Mouse (Mus musculus) hindbrain, postnatal 0 days (tissue): ENCODE data around the gene Sap30bp. TPM values are rescaled to one million over a fixed set of nuclear protein-coding genes. Genes with fewer than 3 reads are reported as not detected.
A peak's percentile ranks its signal among the peaks of the same experiment; 100 is the strongest.

Experiments
- ATAC-seq: fragments of 200-750 bp; cut with Nextera tagmentation; 2 replicates; pipeline ENCODE4 v1.8.0; 2017; ENCODE audit warnings: mild to moderate bottlenecking, moderate TSS enrichment, moderate library complexity
- DNase-seq: peaks from one replicate; pipeline ENCODE4 v3.0.0-alpha.2; 2015; ENCODE audit warnings: low spot score
- H3K27ac ChIP-seq: fragments of 300-500 bp; sonication (generic); 2 replicates; pipeline ENCODE4 v1.5.1; 2014; ENCODE audit warnings: mild to moderate bottlenecking
- H3K27me3 ChIP-seq: fragments of 300-500 bp; sonication (generic); 2 replicates; pipeline ENCODE4 v1.6.1; 2014; ENCODE audit warnings: low read length, mixed read lengths; ENCODE audit not compliant: insufficient read depth
- H3K36me3 ChIP-seq: fragments of 300-500 bp; sonication (generic); 2 replicates; pipeline ENCODE4 v1.6.1; 2014; ENCODE audit warnings: low read length, mixed read lengths; ENCODE audit not compliant: insufficient read depth
- H3K4me1 ChIP-seq: fragments of 300-500 bp; sonication (generic); 2 replicates; pipeline ENCODE4 v1.6.1; 2014; ENCODE audit warnings: antibody characterized with exemption, low read length, mixed read lengths; ENCODE audit not compliant: insufficient read depth
- H3K4me2 ChIP-seq: fragments of 300-500 bp; sonication (generic); 2 replicates; pipeline ENCODE4 v1.6.1; 2014; ENCODE audit warnings: low read depth, mild to moderate bottlenecking, low read length, moderate library complexity, mixed read lengths
- H3K4me3 ChIP-seq: fragments of 300-500 bp; sonication (generic); 2 replicates; pipeline ENCODE4 v1.5.1; 2014; ENCODE audit warnings: low read length
- H3K9ac ChIP-seq: fragments of 300-500 bp; sonication (generic); replicated peaks from 2 replicates; pipeline ENCODE4 v1.6.1; 2014; ENCODE audit warnings: mild to moderate bottlenecking, low read length, moderate library complexity, mixed read lengths
- H3K9me3 ChIP-seq: fragments of 300-500 bp; sonication (generic); 2 replicates; pipeline ENCODE4 v1.6.1; 2016; ENCODE audit warnings: low read length, mixed read lengths
- CTCF ChIP-seq: IDR thresholded peaks from 2 replicates; pipeline ENCODE4 v1.5.1; 2016; ENCODE audit warnings: antibody characterized with exemption, control low read depth, low read depth
- WGBS: fragments of 180-500 bp; shearing (Covaris S2); extraction: QIAGEN DNeasy Blood & Tissue Kit; methylation state at CpG from one replicate; pipeline ENCODE4 v1.1.7; 2014; 5-methylcytosine and 5-hydroxymethylcytosine counted together
- polyA plus RNA-seq: library from polyadenylated mRNA; unstranded; fragments of >200 nt; fragmentation: Nextera tagmentation; extraction: Ambion mirVana; gene quantifications from 2 replicates; pipeline ENCODE4 v1.2.1, GENCODE M21; 2015
- total RNA-seq: library from RNA; depleted of rRNA; stranded (reverse); fragments of >200 nt; gene quantifications from 2 replicates; pipeline ENCODE4 v1.2.3, GENCODE M21; 2014

The Sap30bp gene
- total and polyA plus RNA-seq, 2 experiments from 2014 or later: 42.8 to 52.8 TPM

DNA sequence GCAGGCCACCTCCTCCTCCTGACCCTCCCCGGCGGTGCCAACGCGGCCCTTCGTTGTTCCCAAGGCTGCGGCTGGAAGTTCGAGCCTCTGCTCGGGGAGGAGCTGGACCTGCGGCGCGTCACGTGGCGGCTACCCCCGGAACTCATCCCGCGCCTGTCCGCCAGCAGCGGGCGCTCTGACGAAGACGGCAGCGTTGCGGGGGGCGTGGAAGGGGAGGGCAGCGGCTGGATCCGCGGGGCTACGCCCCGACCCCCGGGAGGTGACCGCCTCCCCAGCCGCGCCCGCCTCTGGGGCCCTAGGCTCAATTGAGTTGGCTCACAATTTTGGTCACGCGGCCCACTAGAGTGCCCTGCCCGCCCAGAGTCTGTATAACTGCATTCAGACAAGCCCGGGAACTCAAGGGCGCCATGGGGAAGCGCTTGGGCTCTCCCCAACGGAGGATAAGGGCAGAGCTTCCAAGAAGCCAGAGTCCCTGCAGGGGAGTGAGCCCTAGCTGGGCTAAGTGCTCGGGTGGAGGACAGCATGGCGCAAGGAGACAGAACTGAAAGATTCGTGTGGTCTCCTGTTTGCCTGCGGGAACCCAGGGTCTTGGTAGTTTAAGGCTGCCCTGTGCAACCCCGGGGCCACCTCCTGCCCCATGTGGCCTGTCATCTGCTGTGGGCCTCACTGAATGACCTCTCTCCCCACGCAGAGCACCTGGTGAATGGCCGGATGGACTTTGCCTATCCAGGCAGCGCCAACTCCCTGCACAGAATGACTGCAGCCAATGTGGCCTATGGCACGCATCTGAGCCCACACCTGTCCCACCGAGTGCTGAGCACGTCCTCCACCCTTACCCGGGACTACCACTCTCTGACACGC is 72.0 kb downstream of the Sap30bp start:
- no peaks in the 10 kb centered on the region for H3K9me3 ChIP-seq
- H3K9ac ChIP-seq: peak overlapping the region; percentile 47
- H3K4me2 ChIP-seq: peak overlapping the region; percentile 64
- peak; percentile 76 for DNase-seq
- no peaks in the 10 kb centered on the region for H3K27me3 ChIP-seq
- H3K4me1 ChIP-seq: peaks cover 8% of the 10 kb centered on the region
- peak overlapping the region; percentile 31 for H3K4me3 ChIP-seq
- 6% methylated on average over 50 of the region's 54 CpGs for WGBS
- peak; percentile 63 for TF ChIP-seq CTCF
- H3K36me3 ChIP-seq: no peaks in the 10 kb centered on the region
- ATAC-seq: peak; percentile 75
- peak overlapping the region; percentile 70 for H3K27ac ChIP-seq

DNA sequence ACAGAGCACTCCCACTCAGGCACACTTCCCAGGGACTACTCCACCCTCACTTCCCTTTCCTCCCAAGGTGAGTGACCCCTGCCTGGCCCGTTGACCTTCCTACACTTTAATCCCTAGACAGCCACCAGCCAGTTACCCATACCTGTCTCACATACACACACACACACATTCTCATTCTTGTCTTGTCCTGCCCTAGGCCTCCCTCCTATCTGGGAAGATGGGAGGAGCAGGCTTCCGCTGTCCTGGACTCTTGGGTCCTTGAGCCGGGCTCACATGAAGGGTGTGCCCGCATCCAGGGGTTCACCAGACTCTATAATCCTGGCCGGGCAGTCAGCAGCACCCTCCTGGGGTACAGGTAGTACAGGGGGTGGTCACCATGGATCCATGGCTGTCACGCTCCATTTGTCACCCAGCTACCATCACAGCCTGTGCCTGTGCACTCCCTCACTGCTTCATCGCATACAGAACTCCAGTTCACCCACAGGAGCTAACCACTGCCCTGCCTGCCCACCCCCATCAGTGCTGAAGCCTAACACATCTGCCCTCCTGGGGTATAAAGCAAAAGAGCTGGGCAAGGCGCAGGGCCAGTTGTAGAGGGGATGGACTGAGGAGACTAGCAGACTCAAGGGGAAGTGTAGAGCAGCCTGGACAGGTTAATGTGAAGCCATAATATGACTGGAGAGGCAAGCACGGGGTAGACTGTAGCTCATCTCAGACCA is 72.8 kb downstream of the Sap30bp start:
- Histone ChIP-seq H3K9ac (no peak overlapping the region), H3K4me2 (peak overlapping the region; percentile 64), H3K9me3 (no peaks in the 10 kb centered on the region), H3K27me3 (no peaks in the 10 kb centered on the region), H3K36me3 (no peaks in the 10 kb centered on the region), H3K4me1 (peaks cover 8% of the 10 kb centered on the region), H3K4me3 (no peak overlapping the region), H3K27ac (no peak overlapping the region)
- TF ChIP-seq CTCF: no peak
- 63% methylated on average over 9 of the region's 9 CpGs for WGBS
- ATAC-seq: no peak
- no peak for DNase-seq

DNA sequence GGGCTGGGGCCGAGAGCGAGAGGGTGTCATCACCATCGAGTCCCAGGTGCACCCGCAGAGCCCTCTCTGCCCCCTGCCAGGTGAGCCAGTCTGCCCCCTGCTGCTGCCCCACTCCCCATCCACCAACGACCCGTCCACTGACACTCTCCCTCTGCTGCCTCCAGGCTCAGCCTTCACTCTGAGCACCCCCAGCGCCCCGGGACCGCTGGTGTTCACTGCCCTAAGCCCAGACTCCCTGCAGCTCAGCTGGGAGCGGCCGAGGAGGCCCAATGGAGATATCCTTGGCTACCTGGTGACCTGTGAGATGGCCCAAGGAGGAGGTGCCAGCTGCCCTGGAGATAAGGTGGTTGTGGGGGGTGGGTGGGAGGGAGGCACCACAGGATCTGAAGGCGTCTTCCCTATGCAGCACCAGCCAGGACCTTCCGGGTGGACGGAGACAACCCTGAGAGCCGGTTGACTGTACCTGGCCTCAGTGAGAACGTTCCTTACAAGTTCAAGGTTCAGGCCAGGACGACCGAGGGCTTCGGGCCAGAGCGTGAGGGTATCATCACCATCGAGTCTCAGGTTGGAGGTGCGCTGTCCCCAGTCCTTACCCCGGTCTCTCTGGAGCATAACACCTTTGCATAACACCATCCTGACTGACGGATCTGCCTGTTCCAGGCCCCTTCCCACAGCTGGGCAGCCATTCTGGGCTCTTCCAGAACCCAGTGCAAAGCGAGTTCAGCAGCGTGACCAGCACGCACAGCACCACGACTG is 74.2 kb downstream of the Sap30bp start:
- no peak overlapping the region for H3K4me2 ChIP-seq
- H3K4me3 ChIP-seq: no peak overlapping the region
- no peak overlapping the region for H3K27ac ChIP-seq
- no peaks in the 10 kb centered on the region for H3K27me3 ChIP-seq
- DNase-seq: no peak
- H3K9me3 ChIP-seq: no peaks in the 10 kb centered on the region
- peaks cover 8% of the 10 kb centered on the region for H3K4me1 ChIP-seq
- no peaks in the 10 kb centered on the region for H3K36me3 ChIP-seq
- no peak overlapping the region for H3K9ac ChIP-seq
- TF ChIP-seq CTCF: no peak
- 84% methylated on average over 28 of the region's 28 CpGs for WGBS
- ATAC-seq: no peak

DNA sequence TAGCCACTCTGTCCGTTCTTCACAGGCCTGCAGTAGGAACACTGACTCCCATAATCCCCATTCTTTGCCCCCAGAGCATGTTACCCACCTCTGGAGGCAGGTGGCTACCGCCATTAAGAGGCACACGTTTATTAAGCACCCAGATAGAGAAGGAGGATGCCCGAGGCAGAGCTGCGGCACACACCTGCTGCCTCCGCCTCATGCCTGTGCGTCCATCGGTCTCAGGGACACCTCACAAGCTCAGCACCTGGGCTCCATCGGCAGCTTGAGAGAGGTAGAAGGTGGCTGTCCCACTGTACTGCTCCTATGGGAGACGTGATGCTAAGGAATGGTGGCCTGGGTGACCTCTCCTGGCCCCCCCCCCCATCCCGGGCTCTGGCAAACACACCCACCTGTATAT is 75.3 kb downstream of the Sap30bp start:
- no peaks in the 10 kb centered on the region for H3K27me3 ChIP-seq
- DNase-seq: no peak
- no peak overlapping the region for H3K4me2 ChIP-seq
- H3K9me3 ChIP-seq: no peaks in the 10 kb centered on the region
- no peaks in the 10 kb centered on the region for H3K36me3 ChIP-seq
- H3K4me1 ChIP-seq: peaks cover 14% of the 10 kb centered on the region
- no peak overlapping the region for H3K4me3 ChIP-seq
- no peak for ATAC-seq
- peak overlapping the region; percentile 70; the same call in 1 of the 2 replicates for H3K27ac ChIP-seq
- 82% methylated on average over 11 of the region's 11 CpGs for WGBS
- H3K9ac ChIP-seq: no peak overlapping the region
- TF ChIP-seq CTCF: no peak

DNA sequence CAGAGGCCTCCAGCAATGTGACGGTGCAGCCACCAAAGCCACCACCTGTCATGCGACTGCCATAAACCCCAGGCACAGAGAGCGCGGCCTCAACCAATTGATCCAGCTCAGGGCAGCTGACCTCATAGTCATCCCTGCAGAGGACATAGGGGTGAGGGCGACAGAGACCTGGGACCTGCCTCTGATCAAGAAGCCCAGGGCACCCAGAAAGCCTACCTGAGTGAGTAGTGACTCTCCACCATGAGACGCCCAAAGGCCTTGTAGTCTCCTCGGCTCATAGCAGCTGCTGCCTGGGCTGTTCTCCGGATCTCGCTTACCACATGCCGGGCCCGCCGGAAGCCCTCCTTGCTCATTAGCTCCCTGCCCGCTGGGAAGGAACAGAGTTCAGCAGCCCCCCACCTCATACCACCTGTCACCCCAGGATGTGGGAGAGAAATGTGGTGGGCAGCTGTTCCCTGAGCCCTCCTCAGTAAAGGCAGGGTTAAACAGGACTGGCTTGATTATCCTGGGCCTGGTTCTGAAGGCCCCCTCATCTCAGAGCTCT is 75.8 kb downstream of the Sap30bp start:
- ATAC-seq (no peak), DNase-seq (no peak)
- 64% methylated on average over 13 of the region's 13 CpGs for WGBS
- Histone ChIP-seq H3K4me1 (peaks cover 14% of the 10 kb centered on the region), H3K4me3 (no peak overlapping the region), H3K27me3 (no peaks in the 10 kb centered on the region), H3K9me3 (no peaks in the 10 kb centered on the region), H3K4me2 (no peak overlapping the region), H3K9ac (no peak overlapping the region), H3K27ac (peak overlapping the region; percentile 70; the same call in 1 of the 2 replicates), H3K36me3 (no peaks in the 10 kb centered on the region)
- TF ChIP-seq CTCF: no peak

DNA sequence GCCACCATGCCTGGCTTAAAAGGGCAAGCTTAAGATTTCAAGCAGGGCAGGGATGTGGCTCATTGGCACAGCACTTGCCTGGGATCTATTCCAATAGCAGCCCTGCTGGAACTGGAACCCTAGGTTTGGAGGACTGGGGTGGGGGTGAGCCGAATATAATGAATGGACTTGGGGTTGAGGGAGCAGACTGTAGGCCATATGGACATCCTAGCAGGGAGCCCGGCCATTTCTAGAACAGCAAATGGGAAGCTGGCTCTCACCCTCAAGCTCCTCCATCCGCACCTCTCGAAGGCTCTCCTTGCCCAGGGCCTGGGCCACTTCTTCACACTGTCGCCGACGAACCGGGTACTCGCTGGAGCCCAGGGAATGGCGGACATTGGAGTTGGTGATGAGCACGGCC is 76.6 kb downstream of the Sap30bp start:
- Histone ChIP-seq H3K4me2 (no peak overlapping the region), H3K9ac (0 out of 2 replicates have a peak overlapping the region, but pooled peaks have one; percentile 7), H3K27me3 (no peaks in the 10 kb centered on the region), H3K9me3 (no peaks in the 10 kb centered on the region), H3K4me3 (no peak overlapping the region), H3K27ac (peak overlapping the region; percentile 70), H3K36me3 (no peaks in the 10 kb centered on the region), H3K4me1 (peaks cover 13% of the 10 kb centered on the region)
- ATAC-seq: peak; percentile 19; the same call in 1 of the 2 replicates
- 54% methylated on average over 11 of the region's 11 CpGs for WGBS
- no peak for TF ChIP-seq CTCF
- peak; percentile 75 for DNase-seq
